Mouse (Mus musculus) hematopoietic stem cell, adult 5-6 weeks (primary cell): ENCODE results near the gene Rwdd3. TPM values are rescaled to one million over a fixed set of nuclear protein-coding genes. Genes with fewer than 3 reads are reported as not detected.

Experiments used
- ATAC-seq, 2 experiments: fragments of 125-278 bp in 1 of 2; replicated peaks in 1 of 2; 2 replicates each; pipeline ENCODE4 v1.8.0; 2016 to 2017; ENCODE audit warnings: inconsistent platforms in 2 of 2, mild to moderate bottlenecking in 2 of 2, moderate number of reproducible peaks in 2 of 2, low read depth in 1 of 2, moderate TSS enrichment in 1 of 2; ENCODE audit not compliant: low FRiP score in 2 of 2, poor library complexity in 2 of 2, severe bottlenecking in 2 of 2, insufficient read depth in 1 of 2, low TSS enrichment in 1 of 2
- total RNA-seq: library from RNA; stranded (forward); fragments of 172-1452, 232-1000 nt; gene quantifications from 2 replicates; pipeline ENCODE4 v1.2.3, GENCODE M21; 2017

The Rwdd3 gene
- total RNA-seq, 1 experiment from 2014 or later, result 15.3 TPM

- peak; percentile 64 to 78 for ATAC-seq
These were observed 60.4 kb downstream of the Rwdd3 start for GRCm38 (mm10) chr3:121111068-121111467.

GRCm38 (mm10) chr3:121110430-121110829 is 61.1 kb downstream of the Rwdd3 start:
- ATAC-seq, result no peak

- peak; percentile 77 to 82 for ATAC-seq
These were observed 64.0 kb downstream of the Rwdd3 start for GRCm38 (mm10) chr3:121107481-121107880.

DNA sequence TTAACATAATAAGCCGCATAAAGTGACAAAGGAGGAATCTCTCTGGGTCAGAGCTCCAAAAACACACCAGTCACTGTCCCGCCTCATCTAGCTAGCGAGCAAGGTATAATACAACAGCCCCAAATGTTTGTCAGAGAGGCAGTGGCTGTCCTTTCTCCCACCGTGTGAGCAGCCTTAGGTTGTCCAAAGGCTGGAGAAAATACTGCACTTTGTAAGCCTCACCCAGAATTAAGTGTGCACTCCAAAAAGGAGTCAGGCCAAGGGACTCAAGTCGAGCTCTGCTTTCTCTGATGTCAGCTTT is 66.1 kb downstream of the Rwdd3 start:
- no peak for ATAC-seq

Other genes starting within 250 kb of the Rwdd3 start
- 2.3 and 6.1 TPM in 2 replicates for gene Tmem56, start 111.4 kb upstream of the Rwdd3 start, total RNA-seq
- 17.7 and 24.4 TPM in 2 replicates for gene Alg14, start 120.1 kb upstream of the Rwdd3 start, total RNA-seq